Mouse (Mus musculus) liver, embryonic 16.5 days (tissue): ENCODE data around the gene Pi16. TPM values are rescaled to one million over a fixed set of nuclear protein-coding genes. Genes with fewer than 3 reads are reported as not detected.

Source experiments
- ATAC-seq: fragments of 200-750 bp; cut with Nextera tagmentation; 2 replicates; pipeline ENCODE4 v1.8.0; 2017; ENCODE audit warnings: low read depth, mild to moderate bottlenecking, moderate number of reproducible peaks, moderate library complexity
- H3K27ac ChIP-seq: fragments of 300-500 bp; sonication (generic); 2 replicates; pipeline ENCODE4 v1.5.1; 2014; ENCODE audit warnings: mild to moderate bottlenecking, low read length
- H3K27me3 ChIP-seq: fragments of 300-500 bp; sonication (generic); 2 replicates; pipeline ENCODE4 v1.6.1; 2014; ENCODE audit warnings: low read depth, low read length, mixed read lengths; ENCODE audit not compliant: control insufficient read depth, insufficient read depth
- H3K36me3 ChIP-seq: fragments of 300-500 bp; sonication (generic); 2 replicates; pipeline ENCODE4 v1.6.1; 2014; ENCODE audit warnings: mild to moderate bottlenecking; ENCODE audit not compliant: control insufficient read depth, insufficient read depth
- H3K4me1 ChIP-seq: fragments of 300-500 bp; sonication (generic); 2 replicates; pipeline ENCODE4 v1.6.1; 2014; ENCODE audit warnings: low read depth, low read length, mixed read lengths; ENCODE audit not compliant: control insufficient read depth
- H3K4me2 ChIP-seq: fragments of 300-500 bp; sonication (generic); 2 replicates; pipeline ENCODE4 v1.6.1; 2014; ENCODE audit warnings: low read depth, low read length, mixed read lengths
- H3K4me3 ChIP-seq: fragments of 300-500 bp; sonication (generic); 2 replicates; pipeline ENCODE4 v1.5.1; 2014; ENCODE audit warnings: low read depth, mild to moderate bottlenecking, low read length
- H3K9ac ChIP-seq: fragments of 300-500 bp; sonication (generic); 2 replicates; pipeline ENCODE4 v1.6.1; 2014; ENCODE audit warnings: low read depth, low read length
- H3K9me3 ChIP-seq: fragments of 300-500 bp; sonication (generic); replicated peaks from 2 replicates; pipeline ENCODE4 v1.6.1; 2016; ENCODE audit warnings: low read length; ENCODE audit not compliant: control insufficient read depth
- WGBS: fragments of 180-500 bp; shearing (Covaris S2); extraction: QIAGEN DNeasy Blood & Tissue Kit; methylation state at CpG from one replicate; pipeline ENCODE4 v1.1.7; 2014; ENCODE audit not compliant: insufficient replicate concordance; 5-methylcytosine and 5-hydroxymethylcytosine counted together
- polyA plus RNA-seq: library from polyadenylated mRNA; unstranded; fragments of >200 nt; fragmentation: Nextera tagmentation; extraction: Ambion mirVana; gene quantifications from 2 replicates; pipeline ENCODE4 v1.2.1, GENCODE M21; 2015

Pi16 gene
- polyA plus RNA-seq, 1 experiment from 2014 or later = 2.6 TPM

- peak overlapping the region; percentile 30; the same call in 1 of the 2 replicates for H3K27ac ChIP-seq
- H3K27me3 ChIP-seq = no peaks in the 10 kb centered on the region
- no peak overlapping the region for H3K9ac ChIP-seq
- 0 out of 2 replicates have a peak overlapping the region, but pooled peaks have one; percentile 6 for H3K4me3 ChIP-seq
- H3K9me3 ChIP-seq = no peaks in the 10 kb centered on the region
- H3K36me3 ChIP-seq = no peaks in the 10 kb centered on the region
- peaks cover 4% of the 10 kb centered on the region for H3K4me1 ChIP-seq
- 20% methylated on average over 9 of the region's 9 CpGs for WGBS
- no peak for ATAC-seq
- H3K4me2 ChIP-seq = peak overlapping the region; percentile 55
Observed at GRCm38 (mm10) chr17:29356882-29357281, 39.4 kb downstream of the Pi16 start.

GRCm38 (mm10) chr17:29358928-29359327, 41.4 kb downstream of the Pi16 start:
- H3K4me1 ChIP-seq = peaks cover 4% of the 10 kb centered on the region
- no peak for ATAC-seq
- no peaks in the 10 kb centered on the region for H3K36me3 ChIP-seq
- H3K9me3 ChIP-seq = no peaks in the 10 kb centered on the region
- H3K27ac ChIP-seq = no peak overlapping the region
- H3K4me2 ChIP-seq = no peak overlapping the region
- no peak overlapping the region for H3K9ac ChIP-seq
- H3K4me3 ChIP-seq = no peak overlapping the region
- 48% methylated on average over 3 of the region's 3 CpGs for WGBS
- H3K27me3 ChIP-seq = no peaks in the 10 kb centered on the region

GRCm38 (mm10) chr17:29360761-29361221, 43.3 kb downstream of the Pi16 start, which contains the start of gene Fgd2:
Gene Fgd2, plus strand, starts transcription at chr17:29360914.
- ATAC-seq = peak; percentile 28; the same call in 1 of the 2 replicates
- Histone ChIP-seq H3K4me1 (peaks cover 4% of the 10 kb centered on the region), H3K4me3 (peak within 1 kb of the TSS; percentile 20; the same call in 1 of the 2 replicates), H3K9me3 (no peaks in the 10 kb centered on the region), H3K36me3 (no peaks in the 10 kb centered on the region), H3K9ac (no peak within 1 kb of the TSS), H3K27me3 (no peaks in the 10 kb centered on the region), H3K27ac (no peak within 1 kb of the TSS), H3K4me2 (0 out of 2 replicates have a peak within 1 kb of the TSS, but pooled peaks have one; percentile 1)
- WGBS = 8% methylated on average over 5 of the region's 5 CpGs

- Histone ChIP-seq H3K4me2 (no peak overlapping the region), H3K9ac (no peak overlapping the region), H3K9me3 (no peaks in the 10 kb centered on the region), H3K36me3 (no peaks in the 10 kb centered on the region), H3K4me3 (0 out of 2 replicates have a peak overlapping the region, but pooled peaks have one; percentile 6), H3K27me3 (no peaks in the 10 kb centered on the region), H3K4me1 (no peaks in the 10 kb centered on the region; the same call in 1 of the 2 replicates), H3K27ac (peak overlapping the region; percentile 41; the same call in 1 of the 2 replicates)
- WGBS = 34% methylated on average over 8 of the region's 8 CpGs
- no peak for ATAC-seq
Observed at GRCm38 (mm10) chr17:29361982-29362691, 44.7 kb downstream of the Pi16 start.

GRCm38 (mm10) chr17:29363109-29363508, 45.6 kb downstream of the Pi16 start:
- Histone ChIP-seq H3K27me3 (no peaks in the 10 kb centered on the region), H3K4me1 (no peaks in the 10 kb centered on the region; the same call in 1 of the 2 replicates), H3K9ac (no peak overlapping the region), H3K36me3 (no peaks in the 10 kb centered on the region), H3K27ac (no peak overlapping the region), H3K9me3 (no peaks in the 10 kb centered on the region), H3K4me3 (no peak overlapping the region), H3K4me2 (no peak overlapping the region)
- no peak for ATAC-seq
- 63% methylated on average over 8 of the region's 8 CpGs for WGBS

GRCm38 (mm10) chr17:29365105-29365621, 47.7 kb downstream of the Pi16 start:
- H3K36me3 ChIP-seq = no peaks in the 10 kb centered on the region
- no peak for ATAC-seq
- 63% methylated on average over 13 of the region's 13 CpGs for WGBS

GRCm38 (mm10) chr17:29368726-29369125, 51.2 kb downstream of the Pi16 start:
- Histone ChIP-seq H3K9ac (no peak overlapping the region), H3K4me3 (no peak overlapping the region), H3K27ac (no peak overlapping the region), H3K36me3 (no peaks in the 10 kb centered on the region), H3K4me1 (no peaks in the 10 kb centered on the region), H3K27me3 (no peaks in the 10 kb centered on the region), H3K9me3 (no peaks in the 10 kb centered on the region), H3K4me2 (no peak overlapping the region)
- WGBS = 53% methylated on average over 7 of the region's 7 CpGs
- no peak for ATAC-seq

More at GRCm38 (mm10) chr17:29365105-29365621, 47.7 kb downstream of the Pi16 start:
- Histone ChIP-seq H3K4me3 (no peak overlapping the region), H3K4me2 (no peak overlapping the region), H3K9ac (no peak overlapping the region), H3K27ac (no peak overlapping the region), H3K4me1 (no peaks in the 10 kb centered on the region; the same call in 1 of the 2 replicates), H3K27me3 (no peaks in the 10 kb centered on the region), H3K9me3 (no peaks in the 10 kb centered on the region)

- H3K9me3 ChIP-seq = no peaks in the 10 kb centered on the region
- no peak overlapping the region for H3K4me3 ChIP-seq
- H3K27ac ChIP-seq = no peak overlapping the region
- no peaks in the 10 kb centered on the region for H3K4me1 ChIP-seq
- WGBS = 4% methylated on average over 5 of the region's 5 CpGs
- H3K36me3 ChIP-seq = no peaks in the 10 kb centered on the region
- ATAC-seq = peak; percentile 49
- H3K9ac ChIP-seq = no peak overlapping the region
- H3K27me3 ChIP-seq = no peaks in the 10 kb centered on the region
- H3K4me2 ChIP-seq = no peak overlapping the region
Observed at GRCm38 (mm10) chr17:29370984-29371723, 53.7 kb downstream of the Pi16 start.
